Mouse (Mus musculus) gastrocnemius, adult 2 months (tissue): Measurements from ENCODE around the gene Zfp13. TPM values are rescaled to one million over a fixed set of nuclear protein-coding genes. Genes with fewer than 3 reads are reported as not detected.

Experiments
- DNase-seq: peaks from one replicate; pipeline ENCODE4 v3.0.0; 2022
- H3K27ac ChIP-seq: fragments of 200-600 bp; 2 replicates; pipeline ENCODE4 v1.8.1; 2022; ENCODE audit warnings: mild to moderate bottlenecking
- H3K4me3 ChIP-seq: fragments of 200-600 bp; 2 replicates; pipeline ENCODE4 v1.8.1; 2022; ENCODE audit warnings: mild to moderate bottlenecking, moderate library complexity
- CTCF ChIP-seq: fragments of 200-600 bp; IDR thresholded peaks from 2 replicates; pipeline ENCODE4 v1.8.1; 2022; ENCODE audit warnings: antibody characterized with exemption, mild to moderate bottlenecking, moderate library complexity
- intact Hi-C: fragments of 180-260 bp; cut with DNase I; formaldehyde crosslinking; loops from one replicate; pipeline ENCODE4 v1.15.1; 2025
- long read RNA-seq, 2 experiments: library from polyadenylated mRNA; stranded (forward); transcript quantifications; one replicate each; pipeline ENCODE4 v2.0.0; 2021
- total RNA-seq, 2 experiments: library from RNA; stranded (reverse); gene quantifications; 2 replicates each; pipeline ENCODE4 v1.2.3; 2021

Gene Zfp13
- 1 to 10 TPM; 1.5 to 2.1 TPM for total RNA-seq
- long read RNA-seq, experiment 1, partial matches to known transcripts = 1 of 2 reads
- long read RNA-seq, experiment 1, other reads (novel, unspliced or antisense) = 1 of 2 reads
- long read RNA-seq, experiment 2, partial matches to known transcripts = 0 of 3 reads
- long read RNA-seq, experiment 2, other reads (novel, unspliced or antisense) = 2 of 3 reads

DNA sequence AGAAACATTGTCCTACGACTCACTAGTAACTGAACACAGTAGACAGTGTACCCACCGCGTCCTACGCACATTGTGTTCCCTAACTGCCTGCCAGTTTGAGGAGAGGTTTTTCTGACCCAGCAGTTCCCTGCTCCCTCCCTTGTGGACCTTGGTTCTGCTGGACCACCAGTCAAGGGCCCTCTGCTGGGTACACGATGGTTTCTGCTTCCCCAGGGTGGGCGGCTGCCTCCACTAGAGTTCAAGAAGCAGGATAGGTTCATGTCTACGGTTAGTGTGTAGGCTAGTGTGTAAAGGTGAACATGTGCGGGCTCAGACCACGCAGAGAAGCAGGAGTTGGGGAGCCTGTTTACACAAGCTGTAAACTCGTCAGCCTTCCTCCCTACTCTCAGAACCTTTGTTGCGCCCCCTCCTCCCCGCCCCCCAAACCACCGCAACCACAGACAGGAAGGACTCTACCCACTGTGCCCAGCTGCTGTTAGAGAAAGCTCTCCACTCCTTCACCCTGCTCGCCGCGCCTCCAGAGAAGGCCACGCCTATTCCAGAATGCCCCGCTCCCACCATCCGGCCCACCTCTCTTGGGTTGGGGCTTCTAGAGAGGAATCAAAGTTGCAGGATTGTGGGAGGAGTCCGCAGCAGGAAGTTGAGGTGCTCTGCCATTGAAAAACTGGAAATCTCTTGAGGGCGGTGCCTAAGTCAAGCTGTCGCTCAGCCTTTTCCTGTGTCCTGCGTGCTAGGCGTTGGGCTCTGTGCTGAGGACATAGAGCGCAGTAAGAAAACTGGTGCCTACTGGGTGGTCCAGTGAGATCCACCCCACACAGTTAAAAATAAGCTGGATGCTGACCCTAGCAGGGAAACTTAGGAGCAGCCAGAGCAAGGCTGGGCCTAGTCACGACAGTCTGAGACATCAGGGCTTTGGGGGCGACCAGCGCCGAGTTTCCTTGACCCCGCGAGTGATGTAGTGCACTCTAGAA, at the start of gene Zfp13:
Zfp13 (minus strand) TSS at position 906 of the 971 bp plus-strand sequence.
- DNase-seq = peak; percentile 86
- H3K27ac ChIP-seq = peak within 1 kb of the TSS; percentile 90
- intact Hi-C loops = no loop called here
- peak within 1 kb of the TSS; percentile 87 for H3K4me3 ChIP-seq
- TF ChIP-seq CTCF = no peak

DNA sequence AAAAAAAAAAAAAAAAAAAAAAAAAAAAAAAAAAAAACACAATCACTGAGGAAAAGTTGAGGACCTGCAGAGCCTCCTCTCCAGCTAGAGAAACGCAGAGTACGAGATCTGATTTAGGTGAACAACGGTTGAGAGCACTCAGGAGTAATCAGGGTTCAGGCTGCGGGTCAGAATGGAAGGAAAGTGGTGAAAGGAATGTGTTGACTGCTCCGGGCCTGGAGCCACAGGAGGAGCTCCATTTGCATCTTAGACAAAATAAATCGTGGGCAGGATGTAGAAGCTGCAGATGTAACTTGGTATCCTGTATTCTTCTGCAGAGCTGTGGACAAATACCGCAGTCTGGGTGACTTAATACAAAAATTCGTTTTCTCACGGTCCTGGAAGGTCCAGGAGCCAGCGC, 46.6 kb upstream of the Zfp13 start:
- H3K27ac ChIP-seq = no peak overlapping the region
- TF ChIP-seq CTCF = no peak
- DNase-seq = no peak
- H3K4me3 ChIP-seq = no peak overlapping the region
- intact Hi-C loops = no loop called here

DNA sequence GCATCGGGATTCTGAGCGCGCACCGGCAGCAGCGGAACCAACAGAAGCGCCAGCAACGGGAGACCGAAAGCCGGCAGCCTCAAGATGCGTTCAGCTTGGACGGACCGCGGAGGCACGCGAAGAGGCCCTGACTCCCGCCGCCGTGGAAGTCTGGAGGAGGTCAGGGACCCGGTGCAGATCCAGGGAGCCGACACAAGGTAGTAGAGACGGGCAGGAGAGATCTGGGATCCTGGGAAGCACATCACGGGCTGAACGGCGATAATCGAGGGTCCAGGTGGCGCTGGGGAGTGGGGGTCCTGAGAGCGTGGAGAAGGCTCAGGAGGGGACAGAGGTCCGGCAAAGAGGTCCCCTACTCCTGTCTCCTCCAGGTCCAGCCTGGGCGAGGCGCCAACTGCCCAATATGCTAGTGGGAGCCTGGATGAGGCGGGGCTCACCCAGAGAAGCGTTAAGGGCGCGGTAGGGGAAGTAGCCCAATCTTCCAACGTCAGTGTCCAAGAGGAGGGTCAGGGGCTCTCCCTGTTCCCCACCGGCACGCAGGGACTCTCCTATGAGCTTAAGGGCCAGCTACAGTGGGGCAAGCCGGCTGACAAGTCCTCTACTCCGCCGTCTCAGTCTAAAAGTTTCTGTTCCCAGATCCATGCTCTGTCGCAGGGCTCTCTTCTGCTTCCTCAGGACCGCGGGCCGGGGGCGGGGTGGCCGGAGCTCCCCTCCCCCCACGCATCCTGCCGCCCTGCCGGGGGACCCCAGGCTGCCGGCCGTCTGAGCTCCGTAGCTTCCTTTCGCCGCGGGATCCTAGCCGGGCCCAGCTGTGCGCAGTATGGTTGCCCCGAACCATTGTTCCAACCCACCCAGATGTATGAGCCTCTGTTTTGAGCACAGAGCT, 45.6 kb upstream of the Zfp13 start, which contains the start of gene Mmp25:
Mmp25 (minus strand) TSS at position 665 of the 883 bp plus-strand sequence.
- DNase-seq = no peak
- peak within 1 kb of the TSS; percentile 65 for H3K4me3 ChIP-seq
- no peak within 1 kb of the TSS for H3K27ac ChIP-seq
- intact Hi-C loops = no loop called here
- no peak for TF ChIP-seq CTCF

DNA sequence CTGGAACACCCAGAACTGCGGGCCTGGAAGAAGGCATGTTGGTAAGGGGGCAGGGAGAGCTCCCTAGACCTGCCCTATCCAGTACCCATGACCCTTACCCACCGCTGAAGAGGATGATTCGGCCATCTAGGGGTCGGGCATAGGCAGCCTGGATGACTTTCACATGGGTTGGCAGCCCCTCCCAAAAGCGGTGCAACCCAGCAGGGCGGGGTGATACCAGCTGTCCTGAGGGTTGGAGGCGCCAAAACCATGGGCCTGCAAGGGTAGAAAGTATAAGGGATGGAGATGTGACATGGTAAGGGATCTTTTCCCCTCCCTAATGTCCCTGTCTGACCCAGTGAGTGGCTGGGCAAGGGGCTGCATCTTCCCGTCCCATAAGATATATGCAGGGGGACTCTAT, 32.0 kb upstream of the Zfp13 start:
- Histone ChIP-seq H3K4me3 (no peak overlapping the region), H3K27ac (no peak overlapping the region)
- no peak for TF ChIP-seq CTCF
- intact Hi-C loops = no loop called here
- DNase-seq = no peak

DNA sequence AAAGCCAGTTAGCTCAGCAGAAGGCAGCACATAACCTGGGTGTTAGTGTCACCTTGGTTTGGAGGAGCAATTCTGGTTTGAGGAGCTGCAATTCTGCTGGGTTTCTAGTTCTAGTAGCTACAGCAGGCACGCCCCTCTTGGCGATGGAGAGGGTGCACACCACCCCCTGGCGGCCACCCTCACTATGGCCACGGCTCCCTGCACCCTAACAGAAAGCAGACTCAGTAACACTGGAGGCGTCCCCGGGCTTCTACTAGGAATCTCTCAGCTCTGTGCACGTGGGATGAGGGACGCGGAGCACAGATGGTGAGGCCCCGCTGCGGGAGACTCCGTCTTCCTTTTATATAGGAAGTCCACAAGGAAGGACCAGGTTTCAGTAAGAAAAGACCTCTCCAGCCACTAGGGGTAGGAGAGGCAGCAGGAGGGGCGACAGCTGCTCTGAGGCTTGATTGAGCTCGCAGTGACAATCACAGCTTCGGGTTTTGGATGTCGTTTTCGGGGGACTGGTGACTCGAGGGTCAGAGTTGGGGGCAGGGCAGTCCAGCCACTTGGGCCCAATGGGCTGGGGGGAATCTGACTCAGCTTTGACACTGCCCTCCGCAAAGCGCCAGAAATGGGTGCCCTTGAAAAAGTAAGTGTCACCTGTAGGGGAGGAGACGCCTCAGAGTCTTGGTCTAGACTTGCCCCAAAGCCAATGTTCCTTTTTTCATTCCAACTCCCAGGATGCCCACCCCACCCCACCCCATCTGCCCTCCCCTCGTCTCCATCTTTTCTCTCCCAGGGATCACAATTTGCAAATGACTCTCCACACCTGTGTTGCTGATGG, 31.1 kb upstream of the Zfp13 start:
- peak; percentile 78 for DNase-seq
- TF ChIP-seq CTCF = peak; percentile 89
- Histone ChIP-seq H3K4me3 (peak overlapping the region; percentile 43), H3K27ac (no peak overlapping the region)
- intact Hi-C loops = no loop called here

DNA sequence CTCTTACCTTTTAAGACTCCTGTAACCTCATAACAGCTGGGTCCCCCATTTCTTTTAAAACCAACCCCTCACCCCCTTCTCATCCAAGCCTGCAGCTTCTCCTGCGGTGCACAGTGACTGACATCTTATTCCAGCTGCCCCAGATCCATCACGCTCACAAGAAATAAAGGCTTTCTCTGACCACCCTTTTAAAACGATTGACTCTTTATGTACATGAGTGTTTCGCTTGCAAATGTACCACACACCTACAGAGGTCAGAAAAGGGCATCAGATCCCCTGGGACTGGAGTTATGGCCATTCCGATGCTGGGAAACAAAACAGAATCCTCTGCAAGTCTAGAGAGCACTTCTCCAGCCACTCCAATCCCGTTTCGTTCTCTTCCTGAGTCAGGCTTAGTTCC, 28.5 kb upstream of the Zfp13 start:
- no peak for DNase-seq
- H3K27ac ChIP-seq = no peak overlapping the region
- no peak for TF ChIP-seq CTCF
- intact Hi-C loops = loop anchor here (2.0 kb wide), 1 partner anchor 57 kb away; no protein-coding TSS in a partner anchor
- H3K4me3 ChIP-seq = no peak overlapping the region

DNA sequence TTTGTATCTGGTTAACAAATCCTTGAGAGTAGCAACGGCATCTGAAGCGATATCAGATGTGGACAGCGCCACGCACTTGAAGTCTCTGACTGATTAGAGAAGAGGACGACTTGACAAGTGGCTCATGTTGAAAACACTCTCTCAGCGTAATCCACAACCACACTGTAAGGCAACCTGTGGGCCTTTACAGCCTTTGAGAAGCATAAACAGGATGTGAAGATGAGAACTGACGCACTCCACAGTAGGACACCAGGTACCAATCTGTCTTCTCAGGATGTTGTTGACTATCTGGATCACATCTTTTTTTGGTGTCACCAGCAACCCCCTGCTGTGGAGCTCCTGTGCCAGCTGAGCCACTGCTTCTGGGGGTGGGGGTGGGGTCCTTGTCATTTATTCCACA, 21.1 kb upstream of the Zfp13 start:
- Histone ChIP-seq H3K4me3 (no peak overlapping the region), H3K27ac (no peak overlapping the region)
- no peak for TF ChIP-seq CTCF
- intact Hi-C loops = no loop called here
- no peak for DNase-seq

DNA sequence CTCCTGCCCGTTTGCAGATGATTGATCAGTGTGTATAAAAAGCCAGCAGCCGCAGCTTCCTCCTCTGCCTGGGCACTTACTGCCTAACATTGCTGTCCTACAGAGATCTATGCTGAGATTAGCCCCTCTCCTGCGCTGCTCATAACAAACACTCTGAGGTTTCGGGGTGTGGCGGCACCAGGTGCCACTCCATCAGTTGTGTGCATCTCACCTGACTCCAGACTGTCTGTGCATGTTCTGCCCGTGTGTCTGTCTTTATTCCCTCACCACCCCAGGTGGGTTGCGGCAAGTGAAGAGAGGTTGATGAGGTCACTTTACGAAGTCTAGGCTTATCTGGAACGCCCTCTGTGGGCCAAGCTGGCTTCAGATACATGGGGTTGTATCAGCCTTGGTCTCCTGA, 17.8 kb upstream of the Zfp13 start:
- Histone ChIP-seq H3K27ac (no peak overlapping the region), H3K4me3 (no peak overlapping the region)
- intact Hi-C loops = no loop called here
- DNase-seq = no peak
- TF ChIP-seq CTCF = no peak

DNA sequence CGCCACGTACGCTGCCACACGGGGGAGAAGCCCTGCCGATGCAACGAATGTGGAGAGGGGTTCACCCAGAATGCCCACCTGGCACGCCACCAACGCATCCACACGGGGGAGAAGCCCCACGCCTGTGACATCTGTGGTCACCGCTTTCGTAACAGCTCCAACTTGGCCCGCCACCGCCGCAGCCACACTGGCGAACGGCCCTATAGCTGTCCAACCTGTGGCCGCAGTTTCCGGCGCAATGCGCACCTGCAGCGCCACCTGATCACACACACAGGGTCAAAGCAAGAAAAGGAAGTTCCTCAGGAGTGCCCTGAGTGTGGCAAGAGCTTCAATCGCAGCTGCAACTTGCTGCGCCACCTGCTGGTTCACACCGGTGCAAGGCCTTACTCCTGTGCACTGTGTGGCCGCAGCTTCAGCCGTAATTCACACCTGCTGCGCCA, 11.1 kb upstream of the Zfp13 start:
- intact Hi-C loops = loop anchor here (1.0 kb wide), 1 partner anchor 40 kb away; no protein-coding TSS in a partner anchor
- peak; percentile 77 for TF ChIP-seq CTCF
- Histone ChIP-seq H3K27ac (no peak overlapping the region), H3K4me3 (no peak overlapping the region)
- peak; percentile 65 for DNase-seq

DNA sequence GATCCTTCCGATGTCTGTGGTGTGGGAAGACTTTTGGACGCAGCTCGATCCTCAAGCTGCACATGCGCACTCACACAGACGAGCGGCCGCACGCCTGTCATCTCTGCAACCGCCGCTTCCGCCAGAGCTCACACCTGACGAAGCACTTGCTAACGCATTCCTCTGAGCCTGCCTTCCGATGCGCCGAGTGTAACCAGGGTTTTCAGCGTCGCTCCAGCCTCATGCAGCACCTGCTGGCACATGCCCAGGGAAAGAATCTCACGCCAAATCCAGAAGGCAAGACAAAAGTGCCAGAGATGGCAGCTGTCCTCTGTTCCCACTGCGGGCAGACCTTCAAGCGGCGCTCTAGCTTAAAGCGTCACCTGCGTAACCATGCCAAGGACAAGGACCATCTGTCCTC, 10.3 kb upstream of the Zfp13 start:
- intact Hi-C loops = loop anchor here (1.0 kb wide), 1 partner anchor 39 kb away; no protein-coding TSS in a partner anchor
- DNase-seq = no peak
- Histone ChIP-seq H3K27ac (no peak overlapping the region), H3K4me3 (no peak overlapping the region)
- no peak for TF ChIP-seq CTCF

DNA sequence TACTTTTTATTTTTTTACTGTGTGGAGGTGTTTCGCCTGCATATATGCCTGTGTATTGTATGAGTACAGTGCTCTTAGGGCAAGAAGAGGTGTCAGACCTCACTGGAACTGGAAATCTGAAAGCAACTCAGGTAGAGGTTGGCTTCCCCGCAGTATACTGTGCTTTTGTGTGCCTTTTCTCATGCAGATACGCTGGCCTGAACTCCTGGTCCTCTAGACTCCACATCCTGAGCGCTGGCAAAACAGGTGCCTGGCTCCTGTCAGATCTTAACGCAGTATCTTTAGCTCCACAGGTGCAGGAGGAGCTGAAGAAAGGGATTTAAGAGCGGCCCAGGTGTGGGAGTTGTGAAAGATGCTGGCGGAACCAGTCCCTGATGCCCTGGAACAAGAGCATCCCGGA, 5.9 kb upstream of the Zfp13 start:
- no peak for TF ChIP-seq CTCF
- Histone ChIP-seq H3K27ac (no peak overlapping the region), H3K4me3 (no peak overlapping the region)
- intact Hi-C loops = no loop called here
- no peak for DNase-seq
